Mouse (Mus musculus) macrophage (primary cell): Measurements from ENCODE around the gene Gm8926. TPM values are rescaled to one million over a fixed set of nuclear protein-coding genes. Genes with fewer than 3 reads are reported as not detected.
"Not testable (repeated sequence)": the region's sequence is repeated elsewhere in the genome, so short reads cannot be mapped to it uniquely, and the experiment has no call there.

ENCODE experiments used
- H3K27ac ChIP-seq: fragments of 350-480 bp; formaldehyde crosslinking; 2 replicates; pipeline ENCODE4 v1.9.0; 2021
- H3K36me3 ChIP-seq: fragments of 350-480 bp; formaldehyde crosslinking; 2 replicates; pipeline ENCODE4 v1.9.0; 2021; ENCODE audit errors: inconsistent target
- H3K4me3 ChIP-seq: fragments of 350-480 bp; formaldehyde crosslinking; 2 replicates; pipeline ENCODE4 v1.9.0; 2021; ENCODE audit errors: inconsistent target
- H3K79me2 ChIP-seq: fragments of 350-480 bp; formaldehyde crosslinking; 2 replicates; pipeline ENCODE4 v1.9.0; 2021; ENCODE audit errors: inconsistent target
- WGBS: methylation state at CpG from one replicate; pipeline ENCODE4 v1.1.7; 2026; ENCODE audit warnings: inconsistent platforms; ENCODE audit not compliant: missing documents; 5-methylcytosine and 5-hydroxymethylcytosine counted together
- polyA plus RNA-seq: library from polyadenylated mRNA; stranded (reverse); fragments of 250-400 nt; gene quantifications from 3 replicates; pipeline ENCODE4 v1.2.4, GENCODE M21; 2018; ENCODE audit warnings: inconsistent platforms
- total RNA-seq, 78 experiments: library from RNA; depleted of rRNA; stranded (reverse); fragments of 250-400 nt; gene quantifications; 1 replicate in 9 of 78; 2 replicates in 24 of 78; 3 replicates in 43 of 78; 4 replicates in 2 of 78; pipeline ENCODE4 v1.2.4; 2018; ENCODE audit warnings: inconsistent platforms in 56 of 78

Gene Gm8926
- total RNA-seq (2018; cell fraction: chromatin; rRNA removed) = not detected
- not detected for total RNA-seq (2018; cell fraction: cytosol; rRNA removed)
- total RNA-seq (2018; cell fraction: nucleus; rRNA removed) = not detected
- polyA plus RNA-seq = not detected in 3 replicates

DNA sequence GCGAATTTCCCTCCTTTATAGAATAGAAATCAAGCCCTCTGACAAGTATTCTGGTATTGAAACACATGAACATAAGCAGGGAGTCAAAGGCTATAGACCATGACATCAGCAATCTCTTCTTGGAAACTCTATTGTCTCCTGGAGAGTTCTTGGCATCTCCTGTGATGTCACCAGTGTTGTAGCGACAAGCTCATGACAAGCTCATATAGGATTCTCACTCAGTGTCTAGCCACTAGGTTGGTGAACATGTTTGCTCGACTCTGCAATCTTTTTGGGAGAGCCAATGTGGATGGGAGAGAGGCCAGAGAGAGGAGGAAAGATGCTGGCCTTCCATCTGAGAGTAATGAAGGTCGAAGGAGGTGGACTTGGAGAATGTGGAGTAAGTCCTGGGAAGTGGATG is at the start of gene Gm8926:
Gm8926 (plus strand) TSS at position 301 of the 400 bp plus-strand sequence.
- not testable (repeated sequence) for H3K4me3 ChIP-seq, H3K36me3 ChIP-seq, H3K27ac ChIP-seq, H3K79me2 ChIP-seq
- WGBS = no CpG with 5 or more reads among the region's 4 CpGs

Other genes with a start within 250 kb of the Gm8926 start
- not detected in 3 replicates for gene Gm6460, start 175.6 kb upstream of the Gm8926 start, polyA plus RNA-seq
- gene Gm8922, start 88.6 kb upstream of the Gm8926 start, polyA plus RNA-seq = not detected in 3 replicates
- gene Gm6465, start 75.0 kb downstream of the Gm8926 start, polyA plus RNA-seq = not detected in 3 replicates
- gene 4933402N22Rik, start 147.5 kb downstream of the Gm8926 start, polyA plus RNA-seq = not detected in 3 replicates